Mouse (Mus musculus): ENCODE data around the gene Pck2. TPM values are rescaled to one million over a fixed set of nuclear protein-coding genes. Genes with fewer than 3 reads are reported as not detected.
A peak's percentile ranks its signal among the peaks of the same experiment; 100 is the strongest.

The Pck2 gene
- polyA plus RNA-seq, 1 experiment from 2014 or later, result 25.1 TPM

DNA sequence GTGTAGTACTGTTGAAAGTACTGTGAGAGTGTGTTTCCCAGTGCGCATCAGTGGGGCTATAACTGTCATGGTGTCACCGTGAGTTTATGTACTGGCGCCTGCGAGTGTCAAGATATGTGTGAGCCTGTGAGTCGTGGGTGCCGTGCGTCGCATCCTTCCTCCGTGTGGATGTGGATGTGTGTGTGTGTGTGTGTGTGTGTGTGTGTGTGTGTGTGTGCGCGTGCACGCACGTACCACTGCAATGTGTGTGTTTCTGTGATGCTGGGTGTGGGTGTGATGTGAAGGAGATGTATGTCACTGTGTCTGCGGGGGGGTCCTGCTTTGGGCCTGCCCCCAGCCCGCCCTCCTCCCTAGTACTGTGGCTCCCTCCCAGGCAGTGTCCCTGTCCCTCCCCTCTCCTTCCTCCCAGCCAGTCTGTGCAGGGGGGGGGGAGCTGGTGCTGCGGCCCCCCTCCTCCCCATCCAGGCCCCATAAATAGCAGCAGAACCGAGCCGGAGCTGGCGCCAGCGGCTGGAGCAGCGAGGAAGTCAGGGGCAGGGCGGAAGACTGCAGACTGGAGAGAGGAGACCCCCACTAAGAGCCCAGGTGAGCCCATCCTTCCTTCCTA lies 29.8 kb upstream of the Pck2 start, which contains the start of gene Cpne6:
Cpne6 (plus strand) TSS at position 321 of the 607 bp plus-strand sequence.
- no peak within 1 kb of the TSS for H3K4me2 ChIP-seq (replicated peaks)
- 72% methylated on average over 20 of the region's 22 CpGs for WGBS
- H3K27me3 ChIP-seq, result no peaks in the 10 kb centered on the region
- 0 out of 2 replicates have a peak, but pooled peaks have one; percentile 20 for ATAC-seq (replicated peaks)
- H3K4me3 ChIP-seq, result no peak within 1 kb of the TSS
- peaks cover 14% of the 10 kb centered on the region for H3K4me1 ChIP-seq
- no peaks in the 10 kb centered on the region for H3K9me3 ChIP-seq
- H3K36me3 ChIP-seq, result 0 out of 2 replicates have a peak, but pooled peaks cover 2% of the 10 kb centered on the region
- no peak within 1 kb of the TSS for H3K9ac ChIP-seq (replicated peaks)
- no peak within 1 kb of the TSS for H3K27ac ChIP-seq (replicated peaks)

DNA sequence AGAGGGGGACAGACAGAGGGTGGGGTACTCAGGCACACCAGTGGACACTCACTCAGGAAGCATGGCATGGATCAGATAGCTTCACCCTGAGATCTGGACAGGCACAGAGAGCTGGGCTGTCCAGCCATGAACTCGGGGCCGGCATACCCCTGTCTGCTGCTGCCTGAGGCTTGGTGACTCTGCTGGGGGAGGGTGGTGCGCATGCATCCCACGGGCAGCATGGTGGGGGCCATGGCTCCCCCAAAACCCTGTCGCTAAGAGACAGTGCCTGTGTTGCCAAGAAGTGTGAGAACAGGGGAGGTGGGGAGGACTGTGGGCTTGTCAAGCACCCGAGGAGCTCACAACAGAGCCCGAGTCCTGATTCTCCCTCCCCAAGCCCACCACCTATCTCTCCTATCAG lies 29.0 kb upstream of the Pck2 start:
- H3K9ac ChIP-seq (replicated peaks), result no peak overlapping the region
- WGBS, result 47% methylated on average over 7 of the region's 7 CpGs
- H3K4me2 ChIP-seq (replicated peaks), result no peak overlapping the region
- no peak overlapping the region for H3K4me3 ChIP-seq
- H3K4me1 ChIP-seq, result peaks cover 14% of the 10 kb centered on the region
- H3K27ac ChIP-seq (replicated peaks), result no peak overlapping the region
- ATAC-seq (replicated peaks), result peak; percentile 30
- H3K9me3 ChIP-seq, result no peaks in the 10 kb centered on the region
- H3K27me3 ChIP-seq, result no peaks in the 10 kb centered on the region
- 0 out of 2 replicates have a peak, but pooled peaks cover 2% of the 10 kb centered on the region for H3K36me3 ChIP-seq

DNA sequence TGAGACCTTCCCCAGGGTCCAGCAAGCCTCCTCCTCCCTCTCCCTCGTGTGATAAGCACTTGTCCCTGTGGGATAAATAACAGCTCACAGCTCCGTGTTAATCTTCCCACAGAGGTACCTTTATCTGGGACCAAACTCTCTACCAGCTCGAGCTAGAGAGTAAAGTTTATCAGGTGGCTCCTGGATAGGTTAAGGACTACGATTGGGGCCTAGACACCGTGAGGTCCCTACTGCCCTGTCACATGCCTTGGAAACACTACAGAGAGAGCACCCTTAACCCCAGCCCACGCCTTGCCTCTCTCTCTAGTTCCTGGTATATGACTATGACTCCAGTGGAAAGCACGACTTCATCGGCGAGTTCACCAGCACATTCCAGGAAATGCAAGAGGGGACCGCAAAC lies 26.1 kb upstream of the Pck2 start:
- Histone ChIP-seq H3K9me3 (no peaks in the 10 kb centered on the region), H3K36me3 (no peaks in the 10 kb centered on the region), H3K27me3 (no peaks in the 10 kb centered on the region), H3K27ac (replicated peaks) (no peak overlapping the region), H3K9ac (replicated peaks) (no peak overlapping the region), H3K4me3 (no peak overlapping the region), H3K4me1 (peaks cover 16% of the 10 kb centered on the region), H3K4me2 (replicated peaks) (no peak overlapping the region)
- 74% methylated on average over 10 of the region's 10 CpGs for WGBS
- no peak for ATAC-seq (replicated peaks)

- no peak overlapping the region for H3K27ac ChIP-seq (replicated peaks)
- H3K27me3 ChIP-seq, result no peaks in the 10 kb centered on the region
- no peak for ATAC-seq (replicated peaks)
- H3K4me1 ChIP-seq, result peaks cover 24% of the 10 kb centered on the region
- H3K4me2 ChIP-seq (replicated peaks), result no peak overlapping the region
- 88% methylated on average over 4 of the region's 4 CpGs for WGBS
- H3K4me3 ChIP-seq, result no peak overlapping the region
- no peaks in the 10 kb centered on the region for H3K36me3 ChIP-seq
- H3K9me3 ChIP-seq, result no peaks in the 10 kb centered on the region
- H3K9ac ChIP-seq (replicated peaks), result no peak overlapping the region
Measured at GRCm38 (mm10) chr14:55515846-55516245, 24.2 kb upstream of the Pck2 start.

GRCm38 (mm10) chr14:55518897-55519296 lies 21.2 kb upstream of the Pck2 start:
- no peak overlapping the region for H3K27ac ChIP-seq (replicated peaks)
- no peak overlapping the region for H3K4me3 ChIP-seq
- no peaks in the 10 kb centered on the region; the same call in 1 of the 2 replicates for H3K27me3 ChIP-seq
- peaks cover 19% of the 10 kb centered on the region for H3K4me1 ChIP-seq
- H3K9ac ChIP-seq (replicated peaks), result no peak overlapping the region
- no peaks in the 10 kb centered on the region for H3K36me3 ChIP-seq
- H3K9me3 ChIP-seq, result no peaks in the 10 kb centered on the region
- WGBS, result 60% methylated on average over 2 of the region's 2 CpGs
- no peak overlapping the region for H3K4me2 ChIP-seq (replicated peaks)
- peak; percentile 18; the same call in 1 of the 2 replicates for ATAC-seq (replicated peaks)

GRCm38 (mm10) chr14:55519604-55520003 lies 20.5 kb upstream of the Pck2 start:
- no peak overlapping the region for H3K27ac ChIP-seq (replicated peaks)
- H3K27me3 ChIP-seq, result no peaks in the 10 kb centered on the region; the same call in 1 of the 2 replicates
- H3K9ac ChIP-seq (replicated peaks), result no peak overlapping the region
- H3K9me3 ChIP-seq, result no peaks in the 10 kb centered on the region
- no peak for ATAC-seq (replicated peaks)
- no peak overlapping the region for H3K4me3 ChIP-seq
- WGBS, result 61% methylated on average over 4 of the region's 4 CpGs
- no peak overlapping the region for H3K4me2 ChIP-seq (replicated peaks)
- peaks cover 19% of the 10 kb centered on the region for H3K4me1 ChIP-seq
- no peaks in the 10 kb centered on the region for H3K36me3 ChIP-seq

GRCm38 (mm10) chr14:55520451-55521361 lies 19.4 kb upstream of the Pck2 start:
- H3K4me1 ChIP-seq, result peaks cover 19% of the 10 kb centered on the region
- H3K4me2 ChIP-seq (replicated peaks), result peak overlapping the region; percentile 91
- WGBS, result under 1% methylated on average over 61 of the region's 61 CpGs

GRCm38 (mm10) chr14:55524062-55524461 lies 16.0 kb upstream of the Pck2 start:
- no peaks in the 10 kb centered on the region for H3K9me3 ChIP-seq
- 54% methylated on average over 4 of the region's 4 CpGs for WGBS

More at GRCm38 (mm10) chr14:55520451-55521361, 19.4 kb upstream of the Pck2 start:
- Histone ChIP-seq H3K36me3 (no peaks in the 10 kb centered on the region), H3K9ac (replicated peaks) (peak overlapping the region; percentile 55), H3K27ac (replicated peaks) (peak overlapping the region; percentile 62), H3K27me3 (no peaks in the 10 kb centered on the region; the same call in 1 of the 2 replicates), H3K9me3 (no peaks in the 10 kb centered on the region), H3K4me3 (peak overlapping the region; percentile 54)
- ATAC-seq (replicated peaks), result peak; percentile 77

DNA sequence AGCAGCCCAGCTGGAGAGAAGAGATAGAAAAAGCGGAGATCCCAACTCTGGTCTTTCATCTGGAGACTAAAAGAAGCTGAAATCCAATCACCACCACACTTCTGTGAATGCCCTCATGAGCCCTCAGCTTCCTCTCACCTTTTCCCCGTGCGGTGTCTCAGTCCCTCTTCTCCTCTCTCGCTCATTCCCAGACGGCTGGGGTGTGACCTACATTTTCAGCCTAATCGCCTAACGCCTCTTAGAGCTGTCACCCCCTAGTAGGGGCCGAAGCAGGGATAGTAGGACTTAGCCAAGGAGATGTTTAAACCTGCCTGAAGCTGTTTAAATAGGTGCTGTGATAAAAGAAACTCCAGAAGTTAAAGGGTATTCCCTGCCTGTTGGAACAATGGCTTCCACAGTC lies 15.3 kb upstream of the Pck2 start, which contains the start of gene Nrl:
Nrl (minus strand) TSS at position 197 of the 400 bp plus-strand sequence.
- H3K27me3 ChIP-seq, result no peaks in the 10 kb centered on the region; the same call in 1 of the 2 replicates
- no peak within 1 kb of the TSS for H3K27ac ChIP-seq (replicated peaks)
- H3K4me2 ChIP-seq (replicated peaks), result no peak within 1 kb of the TSS
- no peaks in the 10 kb centered on the region for H3K9me3 ChIP-seq
- ATAC-seq (replicated peaks), result no peak
- no peaks in the 10 kb centered on the region for H3K36me3 ChIP-seq
- no peak within 1 kb of the TSS for H3K4me3 ChIP-seq
- WGBS, result 42% methylated on average over 8 of the region's 8 CpGs
- peaks cover 11% of the 10 kb centered on the region; the same call in 1 of the 2 replicates for H3K4me1 ChIP-seq
- no peak within 1 kb of the TSS for H3K9ac ChIP-seq (replicated peaks)

More at GRCm38 (mm10) chr14:55524062-55524461, 16.0 kb upstream of the Pck2 start:
- Histone ChIP-seq H3K4me3 (no peak overlapping the region), H3K4me2 (replicated peaks) (no peak overlapping the region), H3K27ac (replicated peaks) (no peak overlapping the region), H3K27me3 (no peaks in the 10 kb centered on the region; the same call in 1 of the 2 replicates), H3K4me1 (peaks cover 16% of the 10 kb centered on the region), H3K36me3 (no peaks in the 10 kb centered on the region), H3K9ac (replicated peaks) (no peak overlapping the region)
- no peak for ATAC-seq (replicated peaks)

GRCm38 (mm10) chr14:55526674-55527073 lies 13.4 kb upstream of the Pck2 start:
- Histone ChIP-seq H3K36me3 (no peaks in the 10 kb centered on the region), H3K4me1 (no peaks in the 10 kb centered on the region), H3K9me3 (no peaks in the 10 kb centered on the region), H3K27ac (replicated peaks) (no peak overlapping the region), H3K27me3 (no peaks in the 10 kb centered on the region; the same call in 1 of the 2 replicates), H3K4me3 (no peak overlapping the region), H3K9ac (replicated peaks) (no peak overlapping the region), H3K4me2 (replicated peaks) (no peak overlapping the region)
- ATAC-seq (replicated peaks), result no peak
- 84% methylated on average over 2 of the region's 2 CpGs for whole genome bisulfite sequencing

- Histone ChIP-seq H3K4me1 (no peaks in the 10 kb centered on the region), H3K36me3 (no peaks in the 10 kb centered on the region), H3K9ac (replicated peaks) (no peak overlapping the region), H3K4me3 (no peak overlapping the region), H3K27me3 (no peaks in the 10 kb centered on the region), H3K9me3 (no peaks in the 10 kb centered on the region), H3K27ac (replicated peaks) (no peak overlapping the region), H3K4me2 (replicated peaks) (no peak overlapping the region)
- ATAC-seq (replicated peaks), result no peak
- WGBS, result 27% methylated on average over 3 of the region's 3 CpGs
Measured at GRCm38 (mm10) chr14:55527940-55528339, 12.1 kb upstream of the Pck2 start.

All from forebrain, embryonic 15.5 days (tissue).